Mouse (Mus musculus): ENCODE measurements around the gene Epha3.

- no peak for TF ChIP-seq CTCF (IDR thresholded peaks at IDR 0.05; ENCODE audit: extremely low read depth, insufficient read depth, low read length)
- TF ChIP-seq POLR2A (IDR thresholded peaks at IDR 0.05; ENCODE audit: extremely low read depth, insufficient read depth, low read length): no peak
Measured at GRCm38 (mm10) chr16:63808991-63809390, 55.0 kb downstream of the Epha3 start.

Measured in cortical plate, adult 2 months (tissue).